Mouse (Mus musculus) ES-E14 (cell line): ENCODE results near the gene Mcts2.

Experiments
- CHD2 ChIP-seq: IDR thresholded peaks from 2 replicates; pipeline ENCODE4 v1.6.1; 2014; ENCODE audit warnings: mild to moderate bottlenecking, low read depth, low read length, inconsistent platforms
- MAFK ChIP-seq: IDR thresholded peaks from 2 replicates; pipeline ENCODE4 v1.6.1; 2014; ENCODE audit warnings: mild to moderate bottlenecking, low read depth, low read length, inconsistent platforms; ENCODE audit not compliant: insufficient read depth
- ZC3H11A ChIP-seq: IDR thresholded peaks from 2 replicates; pipeline ENCODE4 v1.6.1; 2012; ENCODE audit warnings: low read depth, mild to moderate bottlenecking, inconsistent platforms, low read length, borderline replicate concordance
- ZNF384 ChIP-seq: IDR thresholded peaks from 2 replicates; pipeline ENCODE4 v1.6.1; 2012; ENCODE audit warnings: low read depth, low read length, inconsistent platforms

DNA sequence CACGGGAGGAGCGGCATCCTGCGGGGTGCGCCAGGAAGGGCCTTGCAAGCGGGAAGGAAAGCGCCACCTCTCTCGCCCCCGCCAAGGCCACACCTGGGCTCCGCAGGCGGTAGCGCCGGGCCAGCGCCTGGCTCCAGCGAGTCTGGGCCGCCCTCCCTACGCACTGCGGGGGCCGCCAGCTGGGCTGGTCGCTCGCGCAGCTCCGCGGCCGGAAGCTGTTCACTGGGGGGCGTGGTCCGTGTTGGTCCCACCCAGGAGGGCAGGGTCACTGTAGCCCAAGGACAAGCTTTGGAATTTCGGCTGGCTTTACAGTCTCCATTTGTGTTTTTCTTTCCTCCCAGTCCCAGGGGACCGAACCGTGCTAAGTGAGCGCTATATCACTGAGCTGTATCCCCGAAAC lies 20.8 kb downstream of the Mcts2 start:
- no peak for TF ChIP-seq CHD2
- TF ChIP-seq MAFK = no peak
- peak; percentile 54; the same call in 1 of the 2 replicates for TF ChIP-seq ZNF384
- TF ChIP-seq ZC3H11A = no peak
